Mouse (Mus musculus): ENCODE measurements around the gene Nr1d1. TPM values are rescaled to one million over a fixed set of nuclear protein-coding genes. Genes with fewer than 3 reads are reported as not detected.
A peak's percentile ranks its signal among the peaks of the same experiment; 100 is the strongest.

Nr1d1 gene
- total and polyA plus RNA-seq, 3 experiments: 0.75 to 2.3 (median 0.93) TPM

GRCm38 (mm10) chr11:98777888-98778287, 2.8 kb upstream of the Nr1d1 start:
- ATAC-seq (ENCODE audit: extremely low read depth, insufficient number of reproducible peaks, low FRiP score, poor library complexity, severe bottlenecking) (no peak), DNase-seq (ENCODE audit: low spot score) (no peak)
- Histone ChIP-seq H3K36me3 (replicated peaks) (no peaks in the 10 kb centered on the region), H3K9me3 (replicated peaks) (no peaks in the 10 kb centered on the region), H3K4me3 (ENCODE audit: low read depth, low read length) (no peak overlapping the region), H3K27me3 (ENCODE audit: insufficient read depth, low read length) (no peaks in the 10 kb centered on the region), H3K4me1 (ENCODE audit: insufficient read depth, low read depth, low read length) (peaks cover 62% of the 10 kb centered on the region)
- TF ChIP-seq CTCF (IDR thresholded peaks at IDR 0.05; ENCODE audit: low read depth, low read length): no peak
- TF ChIP-seq GATA2 (IDR thresholded peaks at IDR 0.05; ENCODE audit: borderline replicate concordance, low read depth, low read length): no peak
- no peak for TF ChIP-seq POLR2AphosphoS5 (IDR thresholded peaks at IDR 0.05; ENCODE audit: insufficient replicate concordance, low read depth, low read length)
- no peak for TF ChIP-seq GATA1 (IDR thresholded peaks at IDR 0.05; ENCODE audit: borderline replicate concordance, low read length)
- no peak for TF ChIP-seq TAL1 (conservative IDR thresholded peaks at IDR 0.05; ENCODE audit: low read depth, low read length)

- Histone ChIP-seq H3K27me3 (ENCODE audit: insufficient read depth, low read length) (no peaks in the 10 kb centered on the region), H3K4me3 (ENCODE audit: low read depth, low read length) (no peak overlapping the region), H3K36me3 (replicated peaks) (no peaks in the 10 kb centered on the region), H3K9me3 (replicated peaks) (no peaks in the 10 kb centered on the region), H3K4me1 (ENCODE audit: insufficient read depth, low read depth, low read length) (peaks cover 62% of the 10 kb centered on the region)
- no peak for ATAC-seq (ENCODE audit: extremely low read depth, insufficient number of reproducible peaks, low FRiP score, poor library complexity, severe bottlenecking)
- TF ChIP-seq CTCF (IDR thresholded peaks at IDR 0.05; ENCODE audit: low read depth, low read length) (no peak), TAL1 (conservative IDR thresholded peaks at IDR 0.05; ENCODE audit: low read depth, low read length) (no peak), POLR2AphosphoS5 (IDR thresholded peaks at IDR 0.05; ENCODE audit: insufficient replicate concordance, low read depth, low read length) (no peak), GATA2 (IDR thresholded peaks at IDR 0.05; ENCODE audit: borderline replicate concordance, low read depth, low read length) (no peak), GATA1 (IDR thresholded peaks at IDR 0.05; ENCODE audit: borderline replicate concordance, low read length) (no peak)
- no peak for DNase-seq (ENCODE audit: low spot score)
Measured at GRCm38 (mm10) chr11:98776843-98777590, 1.9 kb upstream of the Nr1d1 start.

- DNase-seq (ENCODE audit: low spot score) (no peak), ATAC-seq (ENCODE audit: extremely low read depth, insufficient number of reproducible peaks, low FRiP score, poor library complexity, severe bottlenecking) (no peak)
- Histone ChIP-seq H3K9me3 (replicated peaks) (no peaks in the 10 kb centered on the region), H3K4me3 (ENCODE audit: low read depth, low read length) (no peak overlapping the region; the same call in 1 of the 2 replicates), H3K4me1 (ENCODE audit: insufficient read depth, low read depth, low read length) (peaks cover 64% of the 10 kb centered on the region), H3K36me3 (replicated peaks) (peaks cover 8% of the 10 kb centered on the region), H3K27me3 (ENCODE audit: insufficient read depth, low read length) (no peaks in the 10 kb centered on the region)
- TF ChIP-seq TAL1 (conservative IDR thresholded peaks at IDR 0.05; ENCODE audit: low read depth, low read length) (no peak), CTCF (IDR thresholded peaks at IDR 0.05; ENCODE audit: low read depth, low read length) (no peak), GATA2 (IDR thresholded peaks at IDR 0.05; ENCODE audit: borderline replicate concordance, low read depth, low read length) (no peak), POLR2AphosphoS5 (IDR thresholded peaks at IDR 0.05; ENCODE audit: insufficient replicate concordance, low read depth, low read length) (no peak), GATA1 (IDR thresholded peaks at IDR 0.05; ENCODE audit: borderline replicate concordance, low read length) (no peak)
Measured at GRCm38 (mm10) chr11:98776052-98776764, 1.1 kb upstream of the Nr1d1 start.

GRCm38 (mm10) chr11:98775348-98776051, 367 bp upstream of the Nr1d1 start:
- ATAC-seq (ENCODE audit: extremely low read depth, insufficient number of reproducible peaks, low FRiP score, poor library complexity, severe bottlenecking): 0 out of 2 replicates have a peak, but pooled peaks have one; percentile 24
- TF ChIP-seq POLR2AphosphoS5 (IDR thresholded peaks at IDR 0.05; ENCODE audit: insufficient replicate concordance, low read depth, low read length): no peak
- TF ChIP-seq TAL1 (conservative IDR thresholded peaks at IDR 0.05; ENCODE audit: low read depth, low read length): no peak
- no peak for TF ChIP-seq GATA2 (IDR thresholded peaks at IDR 0.05; ENCODE audit: borderline replicate concordance, low read depth, low read length)
- no peak for TF ChIP-seq GATA1 (IDR thresholded peaks at IDR 0.05; ENCODE audit: borderline replicate concordance, low read length)
- TF ChIP-seq CTCF (IDR thresholded peaks at IDR 0.05; ENCODE audit: low read depth, low read length): no peak
- H3K27me3 ChIP-seq (ENCODE audit: insufficient read depth, low read length): no peaks in the 10 kb centered on the region
- H3K9me3 ChIP-seq (replicated peaks): no peaks in the 10 kb centered on the region
- peaks cover 15% of the 10 kb centered on the region for H3K36me3 ChIP-seq (replicated peaks)
- peak overlapping the region; percentile 61; the same call in 1 of the 2 replicates for H3K4me3 ChIP-seq (ENCODE audit: low read depth, low read length)
- H3K4me1 ChIP-seq (ENCODE audit: insufficient read depth, low read depth, low read length): peaks cover 70% of the 10 kb centered on the region
- DNase-seq (ENCODE audit: low spot score): no peak

- DNase-seq (ENCODE audit: low spot score): peak; percentile 92
- ATAC-seq (ENCODE audit: extremely low read depth, insufficient number of reproducible peaks, low FRiP score, poor library complexity, severe bottlenecking): peak; percentile 96
- H3K27me3 ChIP-seq (ENCODE audit: insufficient read depth, low read length): no peaks in the 10 kb centered on the region; the same call in 1 of the 2 replicates
- peaks cover 84% of the 10 kb centered on the region for H3K4me1 ChIP-seq (ENCODE audit: insufficient read depth, low read depth, low read length)
- H3K4me3 ChIP-seq (ENCODE audit: low read depth, low read length): peak overlapping the region; percentile 64; the same call in 1 of the 2 replicates
- TF ChIP-seq CTCF (IDR thresholded peaks at IDR 0.05; ENCODE audit: low read depth, low read length): no peak
- no peak for TF ChIP-seq TAL1 (conservative IDR thresholded peaks at IDR 0.05; ENCODE audit: low read depth, low read length)
- TF ChIP-seq GATA1 (IDR thresholded peaks at IDR 0.05; ENCODE audit: borderline replicate concordance, low read length): no peak
- H3K9me3 ChIP-seq (replicated peaks): no peaks in the 10 kb centered on the region
- peaks cover 32% of the 10 kb centered on the region for H3K36me3 ChIP-seq (replicated peaks)
Measured at GRCm38 (mm10) chr11:98773635-98774295, 1.4 kb downstream of the Nr1d1 start.
